Mouse (Mus musculus) neutrophil, adult 5-6 weeks (primary cell): ENCODE data around the gene Snx29. TPM values are rescaled to one million over a fixed set of nuclear protein-coding genes. Genes with fewer than 3 reads are reported as not detected.
A peak's percentile ranks its signal among the peaks of the same experiment; 100 is the strongest.

ENCODE experiments used
- ATAC-seq: fragments of 151-379, 151-347 bp; 2 replicates; pipeline ENCODE4 v1.8.0; 2017; ENCODE audit warnings: mild to moderate bottlenecking, moderate TSS enrichment; ENCODE audit not compliant: insufficient number of reproducible peaks, poor library complexity, low FRiP score, severe bottlenecking; ENCODE audit errors: extremely low read depth
- total RNA-seq: library from RNA; stranded (forward); fragments of 200-1000 nt; gene quantifications from 2 replicates; pipeline ENCODE4 v1.2.3, GENCODE M21; 2017

Snx29 gene
- total RNA-seq, 1 experiment from 2014 or later = 135 TPM

- ATAC-seq = no peak
These were observed 317.2 kb downstream of the Snx29 start for GRCm38 (mm10) chr16:11639936-11640335.

DNA sequence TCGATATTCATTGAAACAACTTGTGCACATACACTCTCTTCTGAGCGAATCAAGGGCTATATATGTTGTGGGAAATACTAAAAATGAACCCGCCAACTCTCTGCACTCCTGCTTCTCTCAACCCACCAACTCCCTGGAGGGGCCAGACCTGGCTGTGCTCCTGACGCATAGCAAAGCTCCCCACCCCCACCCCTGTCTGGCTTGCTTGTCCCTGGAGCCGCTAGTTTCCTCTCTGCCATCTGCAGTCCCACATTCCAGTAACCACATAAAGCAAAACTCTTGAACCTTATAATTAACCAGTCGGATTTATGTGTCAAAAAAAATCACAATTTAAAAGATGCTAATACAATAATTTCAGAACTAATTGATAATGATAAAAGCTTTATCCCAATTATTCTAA is 320.9 kb downstream of the Snx29 start:
- no peak for ATAC-seq

DNA sequence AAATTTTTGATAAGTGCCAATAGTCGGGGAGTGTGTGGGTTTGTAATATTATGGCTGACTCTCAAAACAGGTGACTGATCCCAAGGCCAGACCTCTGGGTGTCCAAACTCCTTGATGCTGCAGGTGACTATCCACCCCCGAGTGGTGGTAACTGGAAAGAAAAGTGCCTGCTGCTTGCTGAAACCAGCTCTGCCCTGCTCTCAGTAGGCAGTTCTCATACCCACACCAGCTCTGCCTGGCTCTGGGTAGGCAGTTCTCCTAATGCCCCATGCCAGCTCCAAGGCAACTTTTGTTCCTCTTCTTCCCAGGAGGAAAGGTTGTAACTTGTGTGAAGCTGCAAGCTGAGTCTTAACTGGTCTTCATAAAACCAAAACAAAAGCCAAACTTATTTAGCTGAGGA is 321.7 kb downstream of the Snx29 start:
- ATAC-seq = no peak

DNA sequence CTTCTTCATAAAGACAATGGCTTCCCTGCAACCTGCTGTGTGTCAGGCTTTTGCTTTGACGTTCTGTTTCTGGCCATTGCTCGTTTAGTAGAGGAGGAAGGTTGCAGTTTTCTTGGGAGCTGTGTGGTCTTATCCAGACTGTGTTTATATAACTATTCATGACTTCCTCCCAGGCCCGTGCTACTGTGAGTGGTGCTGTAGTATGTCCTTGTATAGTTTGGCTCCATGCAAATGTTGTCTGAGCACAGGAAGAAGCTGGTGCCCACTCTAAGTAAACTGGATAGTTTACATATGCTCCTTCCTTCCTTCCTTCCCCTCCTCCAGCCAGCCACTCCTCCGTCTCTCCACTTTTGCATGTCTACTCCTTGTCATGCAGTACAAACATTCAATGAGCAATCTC is 323.0 kb downstream of the Snx29 start:
- no peak for ATAC-seq

DNA sequence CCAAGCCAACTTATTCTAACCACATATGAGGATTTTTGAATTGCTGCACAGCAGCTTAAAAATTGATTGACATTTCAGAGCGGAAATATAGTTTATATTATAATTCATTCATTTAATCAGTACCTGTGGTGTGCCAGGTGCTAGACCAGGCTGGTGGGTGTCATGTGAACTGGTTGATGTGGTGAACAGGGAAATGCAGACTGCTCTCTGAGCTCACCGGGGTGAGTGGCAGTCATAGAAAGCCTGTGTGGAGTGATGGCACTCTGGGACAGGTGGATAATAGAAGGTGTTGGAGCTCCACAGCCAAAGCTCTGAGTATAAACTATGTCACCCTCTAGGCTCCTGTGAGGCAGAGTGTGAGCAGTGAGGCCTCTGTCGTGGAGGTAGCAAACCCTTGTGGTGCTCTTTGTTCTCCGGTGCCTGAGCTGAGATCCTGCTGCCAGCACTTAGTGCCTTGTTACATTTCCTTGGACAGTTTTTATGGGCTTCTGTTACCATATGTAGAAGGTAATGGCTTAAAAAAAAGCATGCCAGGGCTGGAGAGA is 324.1 kb downstream of the Snx29 start:
- ATAC-seq = no peak

DNA sequence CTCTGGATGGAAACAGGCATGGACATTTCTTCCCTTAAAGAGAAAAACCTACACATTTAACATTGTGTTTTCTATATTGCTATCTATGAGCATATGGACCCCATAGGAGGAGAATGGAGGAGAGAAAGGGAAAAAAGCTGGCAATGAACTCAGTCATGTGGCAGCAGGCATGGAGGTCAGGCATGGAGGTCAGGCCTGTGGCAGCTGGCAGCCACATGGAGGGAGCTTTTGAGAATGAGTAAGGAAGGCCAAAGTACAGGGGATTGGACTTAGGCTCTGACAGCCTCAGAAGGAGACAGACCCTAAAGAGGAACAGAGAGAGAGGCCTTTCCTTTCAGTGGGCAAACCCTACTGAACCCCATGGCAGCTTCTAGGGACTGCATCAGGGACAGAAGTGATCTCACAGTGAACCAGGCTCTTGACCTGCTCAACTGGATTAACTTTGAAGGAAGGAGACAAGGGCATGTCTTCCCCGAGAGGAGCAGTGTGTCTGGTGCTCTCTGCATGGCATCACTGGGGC is 325.5 kb downstream of the Snx29 start:
- ATAC-seq = 0 out of 2 replicates have a peak, but pooled peaks have one; percentile 17

GRCm38 (mm10) chr16:11652686-11653366 is 330.1 kb downstream of the Snx29 start:
- ATAC-seq = no peak

DNA sequence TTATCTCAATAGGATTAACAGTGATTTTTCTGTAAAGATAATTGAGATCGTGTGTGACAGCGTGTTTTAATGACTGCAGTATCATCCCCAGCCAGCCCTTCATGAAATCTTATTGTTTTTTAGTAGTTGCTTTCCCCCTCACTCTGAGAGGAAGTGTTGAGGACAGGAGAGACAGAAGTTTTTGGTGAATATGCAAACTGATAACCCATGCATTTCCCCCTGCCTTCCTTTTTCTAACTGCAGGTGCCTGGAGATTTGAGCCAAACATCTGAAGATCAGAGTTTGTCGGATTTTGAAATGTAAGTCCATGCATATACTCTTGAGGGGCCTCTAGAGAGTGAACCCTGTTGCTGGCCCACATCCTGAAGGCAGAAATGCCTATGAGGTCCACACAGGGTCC is 333.2 kb downstream of the Snx29 start:
- ATAC-seq = no peak

- ATAC-seq = no peak
These were observed 334.4 kb downstream of the Snx29 start for GRCm38 (mm10) chr16:11657111-11657510.

DNA sequence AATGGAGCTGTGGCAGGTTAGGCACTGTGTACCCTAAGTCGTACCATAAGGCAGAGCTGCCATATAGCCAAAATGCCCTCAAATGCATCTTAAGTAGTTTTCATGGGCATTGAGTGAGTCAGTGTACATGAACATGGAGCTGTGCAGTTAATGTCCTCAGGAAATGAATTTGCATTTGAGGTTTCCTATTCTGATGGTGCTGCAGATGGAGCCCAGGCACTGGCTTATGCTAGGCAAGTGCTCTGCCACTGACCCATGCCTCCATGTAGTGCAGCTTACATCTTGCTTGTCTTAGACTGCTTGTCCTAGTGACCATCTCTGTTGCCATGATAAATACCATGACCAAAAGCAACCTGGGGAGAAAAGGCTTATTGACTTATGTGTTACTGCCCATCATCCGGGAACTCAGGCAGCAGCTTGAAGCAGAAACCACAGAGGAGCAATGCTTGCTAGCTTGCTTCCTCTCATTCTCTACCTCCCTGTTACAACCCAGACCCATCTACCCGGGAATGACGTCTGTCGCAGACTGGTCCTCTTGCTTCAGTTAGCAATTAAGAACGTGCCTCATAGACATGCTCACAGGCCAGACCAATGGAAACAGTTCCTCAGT is 336.5 kb downstream of the Snx29 start:
- peak; percentile 70 for ATAC-seq

DNA sequence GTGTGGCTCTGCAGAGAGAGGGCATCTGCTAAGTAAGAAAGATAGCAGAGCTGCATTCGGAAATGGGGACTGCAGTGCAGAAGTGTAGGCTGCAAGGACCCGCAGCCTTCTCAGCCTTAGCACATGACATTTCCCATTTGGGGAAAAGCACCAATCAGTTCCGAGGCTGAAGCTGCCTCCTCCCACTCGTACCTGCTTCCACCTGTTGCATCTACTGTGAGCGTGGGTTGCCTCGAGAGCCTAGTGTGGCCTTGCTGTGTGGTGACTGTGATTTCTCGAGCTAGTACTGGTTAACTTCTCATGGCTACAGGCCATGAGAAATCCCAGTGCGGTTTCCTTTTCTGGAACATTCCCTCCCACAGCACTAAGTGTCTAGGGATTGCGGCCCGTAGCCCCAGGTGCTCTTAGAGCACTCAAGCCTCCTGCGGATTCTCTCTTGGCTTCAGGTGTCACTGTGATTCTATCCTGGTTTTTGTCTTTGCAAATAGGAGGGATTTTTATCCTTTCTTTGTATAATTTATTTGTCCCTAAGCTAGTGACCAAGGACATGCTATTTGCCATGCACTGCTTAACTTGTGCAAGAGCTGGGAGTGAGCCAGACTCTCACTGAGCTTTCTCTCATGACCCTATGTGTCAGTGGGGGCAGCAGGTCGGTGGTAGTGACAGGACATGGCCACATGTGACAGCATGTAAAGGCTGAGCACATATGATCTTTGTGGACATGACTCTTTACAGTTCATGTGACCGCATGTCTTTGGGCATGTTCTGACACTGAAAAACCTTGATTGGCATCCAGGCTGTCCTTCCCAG is 342.4 kb downstream of the Snx29 start:
- no peak for ATAC-seq

DNA sequence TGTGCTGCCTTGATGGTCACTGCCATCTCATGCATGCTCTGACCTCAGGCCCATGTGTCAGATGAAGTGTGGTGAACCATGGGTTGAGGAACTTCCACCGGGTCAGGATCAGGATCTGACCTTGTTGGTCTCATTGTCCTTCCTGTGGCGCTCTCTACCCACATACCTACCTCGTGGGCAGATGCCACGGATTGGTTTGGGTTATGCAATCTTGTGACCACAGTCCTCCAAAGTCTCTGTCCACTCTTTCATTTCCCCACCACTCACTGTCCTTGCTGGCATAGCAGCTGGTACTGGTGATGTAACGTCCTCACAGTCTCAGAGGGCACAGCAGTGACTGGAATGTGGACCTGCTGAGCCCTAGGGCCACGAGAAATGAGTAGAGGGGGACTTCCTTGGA is 343.2 kb downstream of the Snx29 start:
- no peak for ATAC-seq

DNA sequence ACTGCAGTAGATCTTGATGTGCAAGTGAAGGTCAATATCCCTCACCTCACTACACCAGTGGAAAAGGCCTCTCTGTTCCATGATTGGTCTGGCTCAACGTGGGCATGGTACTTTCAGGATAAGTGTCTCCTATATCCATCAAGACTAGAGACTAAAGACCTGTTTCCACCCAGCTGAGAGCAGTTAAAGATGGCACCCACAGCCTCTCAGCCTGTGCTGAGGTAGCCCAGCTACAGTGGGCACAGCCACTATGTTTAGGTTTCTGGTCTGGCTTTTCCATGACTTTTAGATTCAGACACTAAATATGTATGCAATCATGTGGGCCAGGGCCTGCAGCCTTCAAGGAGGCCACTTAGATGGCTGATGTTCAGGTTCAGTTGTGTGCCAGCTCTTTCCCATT is 345.7 kb downstream of the Snx29 start:
- no peak for ATAC-seq

GRCm38 (mm10) chr16:11668878-11669277 is 346.2 kb downstream of the Snx29 start:
- ATAC-seq = no peak

- ATAC-seq = no peak
These were observed 347.7 kb downstream of the Snx29 start for GRCm38 (mm10) chr16:11670251-11670970.

DNA sequence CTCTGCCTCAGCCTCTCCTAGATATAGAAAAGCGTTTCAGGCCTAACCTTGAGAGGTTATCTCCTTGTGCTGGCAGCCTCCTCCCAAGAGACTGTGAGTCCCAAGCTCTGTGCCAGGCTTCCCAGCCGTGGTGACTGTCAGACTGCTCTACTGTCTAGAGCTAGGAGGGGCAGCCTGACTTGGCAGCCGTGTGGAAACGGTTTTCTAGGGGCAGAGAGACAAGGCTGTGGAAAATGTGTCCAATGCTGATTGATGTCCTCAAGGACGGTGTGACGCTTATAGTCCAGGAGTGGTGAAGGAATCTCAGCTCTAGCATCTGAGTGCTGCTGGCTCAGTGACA is 348.2 kb downstream of the Snx29 start:
- no peak for ATAC-seq

GRCm38 (mm10) chr16:11676006-11676405 is 353.3 kb downstream of the Snx29 start:
- ATAC-seq = peak; percentile 63; the same call in 1 of the 2 replicates

GRCm38 (mm10) chr16:11685264-11685663 is 362.6 kb downstream of the Snx29 start:
- ATAC-seq = no peak

- ATAC-seq = peak; percentile 41
These were observed 363.1 kb downstream of the Snx29 start for GRCm38 (mm10) chr16:11685735-11686340.
